In the genomic region with DNA sequence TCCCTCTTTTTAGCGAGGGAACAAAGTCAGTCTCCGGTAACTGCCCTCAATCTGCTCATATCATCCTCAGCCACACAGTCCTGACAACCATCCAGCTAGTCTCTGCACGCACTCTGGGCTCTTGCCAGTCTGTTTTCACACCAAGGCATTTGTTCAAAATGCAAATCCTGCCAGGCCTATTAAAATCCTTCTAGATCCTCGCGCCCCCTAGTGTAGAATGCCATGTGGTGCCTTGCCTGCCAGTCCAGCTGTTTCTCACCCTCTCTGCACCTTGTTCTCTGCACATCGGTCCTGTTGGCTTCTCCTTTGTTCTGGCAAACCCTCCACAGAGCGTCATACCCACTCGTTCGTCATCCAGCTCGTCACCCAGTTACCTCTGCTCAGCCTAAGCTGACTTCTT, we compare ENCODE assay signal across 9 mouse cellular contexts. TPM values are rescaled to one million over a fixed set of nuclear protein-coding genes. Genes with fewer than 3 reads are reported as not detected.
DNase-seq lines count a peak whose midpoint lies in the region; ATAC-seq and TF ChIP-seq lines count a peak whose summit lies in the region.
"Had no signal": no experiment of that assay in that cellular context is flagged by ENCODE, and none has a peak within 500 bp of the region (broad histone marks: within the 10 kb centered on the region; RNA-seq: fewer than 3 reads in every experiment).

No protein-coding gene starts in this region.

- 15% methylated on average over 10 of the region's 10 CpGs for WGBS in hindbrain, postnatal 0 days
- 24% methylated on average over 10 of the region's 10 CpGs for WGBS in midbrain, embryonic 14.5 days

- no peak overlapping the region for H3K27ac ChIP-seq in MEL (ENCODE audit: control insufficient read depth, low read depth, low read length)
- H3K27ac ChIP-seq in hindbrain, postnatal 0 days: no peak overlapping the region
- H3K27ac ChIP-seq in midbrain, embryonic 14.5 days (replicated peaks; ENCODE audit: low read depth, low read length): no peak overlapping the region

- peak; percentile 63 for ATAC-seq in hindbrain, postnatal 0 days
- peak; percentile 59; the same call in 1 of the 2 replicates for ATAC-seq in midbrain, embryonic 14.5 days (ENCODE audit: low FRiP score, low TSS enrichment)

- intact Hi-C loops in left cerebral cortex, postnatal 4 days (cut with DNase I): loop anchor here (10.0 kb wide), 1 partner anchor 219 kb away; a partner anchor contains a TSS

- peak overlapping the region in 1 of 2 experiments; percentile 19; a peak in 2 of 4 replicates for H3K4me3 ChIP-seq in MEL (ENCODE audit: control insufficient read depth in 1 of 2, insufficient read depth in 1 of 2, low read depth in 2 of 2, low read length in 2 of 2)
- no peak overlapping the region for H3K4me3 ChIP-seq in hindbrain, postnatal 0 days (ENCODE audit: low read length)
- no peak overlapping the region for H3K4me3 ChIP-seq in midbrain, embryonic 14.5 days (replicated peaks; ENCODE audit: low read depth, low read length)

- TF ChIP-seq POLR2A in MEL (IDR thresholded peaks at IDR 0.05; ENCODE audit: control insufficient read depth in 1 of 2, insufficient read depth in 1 of 2, low read depth in 1 of 2, low read length in 2 of 2, poor library complexity in 1 of 2): no peak

- H3K36me3 ChIP-seq in MEL (ENCODE audit: control insufficient read depth in 1 of 2, insufficient read depth in 2 of 2, low read length in 2 of 2): no peaks in the 10 kb centered on the region
- H3K36me3 ChIP-seq in hindbrain, postnatal 0 days (ENCODE audit: insufficient read depth, low read length): no peaks in the 10 kb centered on the region
- no peaks in the 10 kb centered on the region for H3K36me3 ChIP-seq in midbrain, embryonic 14.5 days (ENCODE audit: control insufficient read depth, insufficient read depth, low read length)

- no peaks in the 10 kb centered on the region for H3K9me3 ChIP-seq in MEL (replicated peaks; ENCODE audit: insufficient read depth, low read length)
- no peaks in the 10 kb centered on the region for H3K9me3 ChIP-seq in hindbrain, postnatal 0 days (ENCODE audit: low read length)
- H3K9me3 ChIP-seq in midbrain, embryonic 14.5 days (ENCODE audit: control insufficient read depth, low read length): no peaks in the 10 kb centered on the region

- no peak for TF ChIP-seq EP300 in MEL (IDR thresholded peaks at IDR 0.05; ENCODE audit: low read depth in 1 of 2, low read length in 2 of 2)

- no peak overlapping the region for H3K9ac ChIP-seq in MEL (ENCODE audit: control insufficient read depth, low read depth, low read length, poor library complexity, severe bottlenecking)
- no peak overlapping the region for H3K9ac ChIP-seq in hindbrain, postnatal 0 days (replicated peaks; ENCODE audit: low read length)
- H3K9ac ChIP-seq in midbrain, embryonic 14.5 days (replicated peaks; ENCODE audit: low read length): no peak overlapping the region

- H3K79me2 ChIP-seq in MEL (ENCODE audit: control insufficient read depth, insufficient read depth, low read length, poor library complexity): no peaks in the 10 kb centered on the region

- H3K4me1 ChIP-seq in MEL (ENCODE audit: control insufficient read depth in 1 of 2, insufficient read depth in 2 of 2, low read length in 2 of 2): peaks cover 0 to 15% of the 10 kb centered on the region in 2 experiments; a peak in 2 of 4 replicates
- no peaks in the 10 kb centered on the region for H3K4me1 ChIP-seq in hindbrain, postnatal 0 days (ENCODE audit: insufficient read depth, low read length)
- H3K4me1 ChIP-seq in midbrain, embryonic 14.5 days (ENCODE audit: control insufficient read depth, insufficient read depth, low read length): 0 out of 2 replicates have a peak, but pooled peaks cover 3% of the 10 kb centered on the region

- H3K4me2 ChIP-seq in hindbrain, postnatal 0 days (ENCODE audit: low read depth, low read length): no peak overlapping the region
- no peak overlapping the region for H3K4me2 ChIP-seq in midbrain, embryonic 14.5 days (ENCODE audit: low read length)

- peak; percentile 71 to 80 (median 75) for TF ChIP-seq CTCF in MEL (IDR thresholded peaks at IDR 0.05 in 2 of 3, conservative IDR thresholded peaks at IDR 0.05 in 1 of 3; ENCODE audit: control insufficient read depth in 1 of 3, insufficient read depth in 1 of 3, low read depth in 2 of 3, low read length in 3 of 3, poor library complexity in 1 of 3, severe bottlenecking in 1 of 3)
- TF ChIP-seq CTCF in hindbrain, postnatal 0 days (IDR thresholded peaks at IDR 0.05; ENCODE audit: low read depth): peak; percentile 68

- peak; percentile 65 for TF ChIP-seq RAD21 in MEL (IDR thresholded peaks at IDR 0.05; ENCODE audit: low read depth, low read length)

- peak; percentile 36 for DNase-seq in 3134 (ENCODE audit: extremely low read depth, insufficient read length, low spot score)
- peak; percentile 82 for DNase-seq in MEL (ENCODE audit: low read depth, low spot score)
- peak; percentile 82 for DNase-seq in cerebellum, adult 8-10 months
- peak; percentile 53 to 65 for DNase-seq in frontal cortex, postnatal 10 days (ENCODE audit: low spot score in 2 of 2)
- peak; percentile 79 for DNase-seq in hindbrain, postnatal 0 days (ENCODE audit: low spot score)
- DNase-seq in left cerebral cortex, postnatal 4 days: peak; percentile 71
- DNase-seq in midbrain, embryonic 14.5 days: peak; percentile 81
- DNase-seq in testis, postnatal 10 days (ENCODE audit: low spot score): peak; percentile 68

- peaks cover 6 to 7% of the 10 kb centered on the region in 2 experiments; a peak in 3 of 4 replicates for H3K27me3 ChIP-seq in MEL (ENCODE audit: control insufficient read depth in 1 of 2, insufficient read depth in 2 of 2, low read length in 2 of 2)
- H3K27me3 ChIP-seq in hindbrain, postnatal 0 days (ENCODE audit: insufficient read depth, low read length): no peaks in the 10 kb centered on the region
- no peaks in the 10 kb centered on the region for H3K27me3 ChIP-seq in midbrain, embryonic 14.5 days (ENCODE audit: control insufficient read depth, insufficient read depth, low read length)

TF ChIP-seq in MEL, 35 proteins besides CTCF, POLR2A, EP300 and RAD21:
- no peak for TF ChIP-seq CHD1 (IDR thresholded peaks at IDR 0.05; ENCODE audit: low read depth, low read length)
- TF ChIP-seq RCOR1 (IDR thresholded peaks at IDR 0.05; ENCODE audit: low read depth, low read length): no peak
- no peak for TF ChIP-seq MAFK (IDR thresholded peaks at IDR 0.05; ENCODE audit: borderline replicate concordance, low read depth, low read length)
- TF ChIP-seq MYC (IDR thresholded peaks at IDR 0.05; ENCODE audit: low read depth, low read length): 0 out of 2 replicates have a peak, but pooled peaks have one; percentile 44
- TF ChIP-seq SMC3 (IDR thresholded peaks at IDR 0.05; ENCODE audit: low read depth, low read length): peak; percentile 80
- TF ChIP-seq ZC3H11A (IDR thresholded peaks at IDR 0.05; ENCODE audit: low read depth, low read length): peak; percentile 61
- TF ChIP-seq E2F4 (IDR thresholded peaks at IDR 0.05; ENCODE audit: borderline replicate concordance, low read depth, low read length): no peak
- TF ChIP-seq BHLHE40 (IDR thresholded peaks at IDR 0.05; ENCODE audit: borderline replicate concordance, low read depth, low read length): no peak
- TF ChIP-seq MYB (IDR thresholded peaks at IDR 0.05; ENCODE audit: low read depth, low read length): no peak
- no peak for TF ChIP-seq KAT2A (conservative IDR thresholded peaks at IDR 0.05; ENCODE audit: low read depth, low read length)
- TF ChIP-seq MAX (IDR thresholded peaks at IDR 0.05; ENCODE audit: low read length): 0 out of 2 replicates have a peak, but pooled peaks have one; percentile 26

RNA-seq across cellular contexts. Expression of a gene that starts 36.2 kb away (rescaled TPM):
- total RNA-seq in MEL (2012; rRNA removed): not detected in 2 replicates
- not detected for polyA plus RNA-seq in MEL (2012; ENCODE audit: insufficient read depth in 1 of 2, insufficient read length in 2 of 2, low read depth in 1 of 2, low replicate concordance in 2 of 2, missing spikeins in 1 of 2)
- not detected in 2 replicates for total RNA-seq in hindbrain, postnatal 0 days (2014; rRNA removed)
- polyA plus RNA-seq in hindbrain, postnatal 0 days (2015; fragmentation: Nextera tagmentation; extraction: Ambion mirVana): 0.09 TPM in 1 of 2 replicates, not detected in the other
- total RNA-seq in left cerebral cortex, postnatal 4 days (2021): under 1 TPM; 0.40 to 0.48 TPM
- not detected in 2 replicates for polyA plus RNA-seq in midbrain, embryonic 14.5 days (2014; fragmentation: Nextera tagmentation; extraction: Ambion mirVana)
- polyA plus RNA-seq: stomach, embryonic 16.5 days had no signal
